Mouse (Mus musculus): ENCODE measurements around the gene Vmn1r195. TPM values are rescaled to one million over a fixed set of nuclear protein-coding genes. Genes with fewer than 3 reads are reported as not detected.
"Not testable (repeated sequence)": the region's sequence is repeated elsewhere in the genome, so short reads cannot be mapped to it uniquely, and the experiment has no call there.

The Vmn1r195 gene
- polyA plus RNA-seq (2016; fragmentation: Nextera tagmentation; extraction: Ambion mirVana), result not detected in 2 replicates

GRCm38 (mm10) chr13:22270222-22270621, at the start of gene Vmn1r195:
Gene Vmn1r195, plus strand, starts transcription at chr13:22270522.
- H3K27me3 ChIP-seq; H3K4me1 ChIP-seq; H3K9ac ChIP-seq (replicated peaks); H3K27ac ChIP-seq (replicated peaks); ATAC-seq (ENCODE audit: low FRiP score, low read depth); H3K4me3 ChIP-seq; H3K9me3 ChIP-seq; H3K4me2 ChIP-seq (replicated peaks); H3K36me3 ChIP-seq: not testable (repeated sequence)
- WGBS, result 92% methylated on average over 1 of the region's 1 CpGs

DNA sequence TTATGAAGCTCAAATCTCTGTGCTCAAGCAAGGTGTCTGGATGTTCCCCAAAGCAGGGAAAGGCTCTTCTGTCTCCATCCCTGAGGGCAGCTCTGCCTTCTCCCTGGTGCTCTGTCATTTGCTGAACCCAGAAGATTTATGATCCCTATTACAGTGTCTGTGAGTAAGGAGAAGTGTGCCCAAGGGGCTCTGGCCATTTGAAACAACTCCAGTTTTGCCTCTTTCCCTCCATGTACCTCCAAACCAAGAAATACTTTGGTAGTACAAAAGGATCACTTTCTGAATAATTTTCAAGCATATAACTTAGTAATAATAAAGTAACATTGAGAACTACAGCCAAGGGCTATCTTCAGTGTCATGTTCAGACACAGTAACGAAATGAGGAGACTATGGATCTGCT, 47.3 kb upstream of the Vmn1r195 start, which contains the start of gene Vmn1r193:
Gene Vmn1r193 (minus strand): TSS at position 101 of the 400 bp plus-strand sequence.
- not testable (repeated sequence) for ATAC-seq (ENCODE audit: low FRiP score, low read depth); H3K27ac ChIP-seq (replicated peaks); H3K27me3 ChIP-seq; H3K9ac ChIP-seq (replicated peaks); H3K4me1 ChIP-seq; H3K4me3 ChIP-seq; H3K36me3 ChIP-seq; H3K4me2 ChIP-seq (replicated peaks); H3K9me3 ChIP-seq
- 80% methylated on average over 1 of the region's 1 CpGs for WGBS

DNA sequence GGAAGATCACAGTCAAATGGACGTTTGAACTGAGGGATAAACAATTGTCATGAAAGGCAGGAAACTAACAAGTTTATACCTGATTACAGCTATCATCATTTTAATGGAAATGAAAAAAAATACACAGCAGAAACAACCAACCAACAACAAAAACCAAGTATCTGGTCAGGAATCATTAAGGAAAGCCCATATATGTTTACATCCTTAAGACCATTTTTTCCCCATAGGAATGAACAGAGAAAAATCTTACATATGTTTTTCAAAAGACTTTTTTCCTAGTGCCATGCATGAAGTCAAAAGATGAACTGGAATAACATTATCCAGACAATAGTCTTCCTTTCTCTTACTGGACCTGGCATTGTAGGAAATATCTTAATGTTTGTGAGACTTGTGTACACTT, 26.4 kb upstream of the Vmn1r195 start, which contains the start of gene Vmn1r194:
Gene Vmn1r194 (plus strand): TSS at position 301 of the 400 bp plus-strand sequence.
- Histone ChIP-seq H3K27me3 (no peaks in the 10 kb centered on the region), H3K4me1 (no peaks in the 10 kb centered on the region), H3K4me3 (no peak within 1 kb of the TSS), H3K4me2 (replicated peaks) (no peak within 1 kb of the TSS), H3K36me3 (no peaks in the 10 kb centered on the region), H3K9me3 (no peaks in the 10 kb centered on the region), H3K9ac (replicated peaks) (no peak within 1 kb of the TSS), H3K27ac (replicated peaks) (no peak within 1 kb of the TSS)
- no peak for ATAC-seq (ENCODE audit: low FRiP score, low read depth)
- 73% methylated on average over 1 of the region's 1 CpGs for WGBS

DNA sequence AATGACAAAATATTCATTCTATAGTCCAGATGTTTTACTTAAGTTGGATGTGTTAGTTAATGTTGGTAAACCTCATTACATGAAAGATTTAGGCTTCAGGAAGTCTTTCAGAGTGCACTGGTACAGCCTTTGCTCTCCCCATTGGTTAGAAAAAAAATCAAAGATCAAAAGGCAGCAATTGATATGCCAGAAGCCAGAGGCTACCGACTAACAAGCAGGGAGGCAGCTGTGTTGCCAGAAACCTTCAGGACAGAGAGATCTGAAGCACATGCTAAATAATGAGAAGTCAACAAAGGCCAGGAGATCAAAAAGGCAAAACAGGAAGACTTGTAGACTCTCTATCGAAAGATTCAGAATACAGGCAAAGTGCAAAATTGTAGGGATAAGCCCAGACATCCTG, 1.4 kb downstream of the Vmn1r195 start:
- Histone ChIP-seq H3K4me3 (no peak overlapping the region), H3K27ac (replicated peaks) (no peak overlapping the region), H3K4me1 (no peaks in the 10 kb centered on the region), H3K36me3 (no peaks in the 10 kb centered on the region), H3K27me3 (no peaks in the 10 kb centered on the region), H3K4me2 (replicated peaks) (no peak overlapping the region), H3K9me3 (no peaks in the 10 kb centered on the region), H3K9ac (replicated peaks) (no peak overlapping the region)
- peak; percentile 54 for ATAC-seq (ENCODE audit: low FRiP score, low read depth)
- 29% methylated on average over 2 of the region's 2 CpGs for WGBS

GRCm38 (mm10) chr13:22284578-22284977, 14.3 kb downstream of the Vmn1r195 start:
- Histone ChIP-seq H3K27ac (replicated peaks) (no peak overlapping the region), H3K4me3 (no peak overlapping the region), H3K4me2 (replicated peaks) (no peak overlapping the region), H3K36me3 (no peaks in the 10 kb centered on the region), H3K9me3 (no peaks in the 10 kb centered on the region), H3K27me3 (no peaks in the 10 kb centered on the region), H3K4me1 (no peaks in the 10 kb centered on the region), H3K9ac (replicated peaks) (no peak overlapping the region)
- WGBS, result 81% methylated on average over 2 of the region's 2 CpGs
- ATAC-seq (ENCODE audit: low FRiP score, low read depth), result no peak

DNA sequence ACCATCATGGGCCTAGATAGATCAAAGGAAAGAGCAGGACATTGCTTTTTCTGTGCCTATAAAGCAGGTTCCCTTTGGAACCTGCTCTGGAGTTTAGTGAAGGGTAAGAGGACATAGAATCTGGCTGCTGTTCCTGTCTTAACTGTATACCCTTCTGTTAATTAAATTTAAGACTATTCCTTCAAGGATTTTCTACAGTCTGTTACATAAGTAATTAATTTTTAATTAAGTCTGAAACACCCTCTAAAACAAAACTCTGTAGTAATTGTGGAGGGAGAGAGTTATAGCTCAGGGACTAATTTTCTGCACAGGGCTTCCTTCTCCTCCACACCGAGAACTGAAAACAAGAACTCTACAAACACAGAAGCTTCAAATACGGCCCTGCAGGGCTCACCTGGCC, 19.3 kb downstream of the Vmn1r195 start, which contains the start of gene Vmn1r196:
Gene Vmn1r196 (plus strand): TSS at position 301 of the 400 bp plus-strand sequence.
- Histone ChIP-seq H3K4me3 (no peak within 1 kb of the TSS), H3K4me1 (no peaks in the 10 kb centered on the region), H3K4me2 (replicated peaks) (no peak within 1 kb of the TSS), H3K36me3 (no peaks in the 10 kb centered on the region), H3K9ac (replicated peaks) (no peak within 1 kb of the TSS), H3K9me3 (no peaks in the 10 kb centered on the region), H3K27ac (replicated peaks) (no peak within 1 kb of the TSS), H3K27me3 (no peaks in the 10 kb centered on the region)
- 80% methylated on average over 2 of the region's 2 CpGs for whole genome bisulfite sequencing
- no peak for ATAC-seq (ENCODE audit: low FRiP score, low read depth)

DNA sequence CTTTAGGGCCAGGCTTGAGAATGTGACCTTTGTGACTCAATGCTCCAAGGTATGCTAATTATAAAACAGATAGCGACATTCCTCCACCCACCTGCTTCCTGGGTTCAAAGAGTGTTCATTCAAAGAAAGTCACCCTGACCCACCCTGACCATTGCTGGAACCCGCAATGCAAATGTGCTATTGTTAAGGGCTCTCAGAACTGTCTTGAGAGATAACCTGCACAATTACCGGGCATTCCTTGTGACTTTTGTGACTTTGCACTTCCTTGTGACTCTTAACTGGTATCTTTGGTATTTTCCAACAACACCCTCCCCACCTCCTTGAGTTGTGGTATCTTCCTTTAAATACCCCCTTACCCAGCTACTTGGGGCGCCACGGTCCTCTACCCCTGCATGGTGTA, 37.8 kb downstream of the Vmn1r195 start:
- WGBS, result 88% methylated on average over 5 of the region's 5 CpGs
- not testable (repeated sequence) for H3K9ac ChIP-seq (replicated peaks); H3K27ac ChIP-seq (replicated peaks); ATAC-seq (ENCODE audit: low FRiP score, low read depth); H3K9me3 ChIP-seq; H3K36me3 ChIP-seq; H3K4me3 ChIP-seq; H3K4me1 ChIP-seq; H3K27me3 ChIP-seq; H3K4me2 ChIP-seq (replicated peaks)

DNA sequence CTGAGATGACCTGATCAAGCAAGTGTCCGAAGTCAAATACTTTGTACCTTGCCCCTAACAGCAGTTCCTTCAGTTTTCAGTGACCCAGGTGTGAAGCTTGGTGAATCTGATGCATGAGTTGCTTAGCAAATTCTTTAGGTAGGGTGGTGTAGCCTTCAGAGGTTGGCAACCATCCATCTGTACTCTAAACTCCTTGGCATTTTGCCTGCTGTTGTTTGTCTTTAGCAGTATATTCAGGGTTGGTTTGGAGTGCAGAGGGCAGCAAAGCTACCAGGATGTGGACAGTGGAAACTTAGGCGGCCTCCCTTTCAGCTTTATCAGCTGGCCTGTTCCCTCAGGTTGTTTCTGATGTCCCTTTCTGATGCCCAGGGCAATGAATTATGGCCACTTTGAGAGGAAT, 45.0 kb downstream of the Vmn1r195 start:
- Histone ChIP-seq H3K4me1 (no peaks in the 10 kb centered on the region), H3K4me3 (no peak overlapping the region), H3K27me3 (no peaks in the 10 kb centered on the region), H3K27ac (replicated peaks) (no peak overlapping the region), H3K9me3 (no peaks in the 10 kb centered on the region), H3K36me3 (no peaks in the 10 kb centered on the region), H3K4me2 (replicated peaks) (no peak overlapping the region), H3K9ac (replicated peaks) (no peak overlapping the region)
- ATAC-seq (ENCODE audit: low FRiP score, low read depth), result no peak
- WGBS, result 87% methylated on average over 2 of the region's 2 CpGs

GRCm38 (mm10) chr13:22317366-22317765, 47.0 kb downstream of the Vmn1r195 start:
- no peaks in the 10 kb centered on the region for H3K36me3 ChIP-seq
- H3K4me3 ChIP-seq, result no peak overlapping the region
- no peak overlapping the region for H3K4me2 ChIP-seq (replicated peaks)
- H3K9me3 ChIP-seq, result no peaks in the 10 kb centered on the region
- no peak for ATAC-seq (ENCODE audit: low FRiP score, low read depth)
- H3K4me1 ChIP-seq, result no peaks in the 10 kb centered on the region
- 86% methylated on average over 2 of the region's 2 CpGs for WGBS
- no peak overlapping the region for H3K9ac ChIP-seq (replicated peaks)
- H3K27ac ChIP-seq (replicated peaks), result no peak overlapping the region
- H3K27me3 ChIP-seq, result no peaks in the 10 kb centered on the region

GRCm38 (mm10) chr13:22320091-22320490, 49.8 kb downstream of the Vmn1r195 start:
- no peak for ATAC-seq (ENCODE audit: low FRiP score, low read depth)
- no peak overlapping the region for H3K4me3 ChIP-seq
- H3K4me1 ChIP-seq, result no peaks in the 10 kb centered on the region
- no peak overlapping the region for H3K27ac ChIP-seq (replicated peaks)
- no peaks in the 10 kb centered on the region for H3K9me3 ChIP-seq
- no peak overlapping the region for H3K9ac ChIP-seq (replicated peaks)
- H3K4me2 ChIP-seq (replicated peaks), result no peak overlapping the region
- no peaks in the 10 kb centered on the region for H3K27me3 ChIP-seq
- no peaks in the 10 kb centered on the region for H3K36me3 ChIP-seq

DNA sequence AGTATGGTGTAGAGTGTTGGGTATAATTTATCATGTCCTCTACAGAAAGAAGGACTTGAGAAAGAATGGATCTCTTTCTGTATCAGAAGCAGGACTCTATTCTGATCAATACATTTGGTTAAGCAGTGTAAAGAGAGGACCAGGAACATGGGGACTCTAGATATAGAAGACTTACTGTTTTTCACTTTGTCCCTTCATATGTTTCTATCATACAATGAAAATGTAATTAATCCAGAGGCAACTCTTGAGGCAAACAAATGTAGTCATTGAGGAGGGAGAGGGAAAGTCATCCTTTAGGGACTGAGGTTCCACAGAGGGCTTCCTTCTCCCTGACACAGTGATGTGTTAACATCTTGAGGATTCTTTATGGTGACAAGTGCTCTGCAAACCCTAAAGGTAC, 54.0 kb downstream of the Vmn1r195 start, which contains the start of gene Vmn1r197:
Gene Vmn1r197 (plus strand): TSS at position 301 of the 400 bp plus-strand sequence.
- ATAC-seq (ENCODE audit: low FRiP score, low read depth), result no peak
- H3K4me2 ChIP-seq (replicated peaks), result no peak within 1 kb of the TSS

More for the DNA sequence above, 54.0 kb downstream of the Vmn1r195 start, which contains the start of gene Vmn1r197:
- no peak within 1 kb of the TSS for H3K27ac ChIP-seq (replicated peaks)
- H3K9me3 ChIP-seq, result no peaks in the 10 kb centered on the region
- H3K36me3 ChIP-seq, result no peaks in the 10 kb centered on the region
- H3K4me3 ChIP-seq, result no peak within 1 kb of the TSS
- no peaks in the 10 kb centered on the region for H3K27me3 ChIP-seq
- no peaks in the 10 kb centered on the region for H3K4me1 ChIP-seq
- no peak within 1 kb of the TSS for H3K9ac ChIP-seq (replicated peaks)
